Mouse (Mus musculus) myocyte (in vitro differentiated cells): ENCODE results near the gene Myl6b. TPM values are rescaled to one million over a fixed set of nuclear protein-coding genes. Genes with fewer than 3 reads are reported as not detected.
A peak's percentile ranks its signal among the peaks of the same experiment; 100 is the strongest.

ENCODE experiments used
- H3K27me3 ChIP-seq: one replicate; pipeline ENCODE4 v1.6.1; 2011; ENCODE audit not compliant: control insufficient read depth, insufficient read depth, insufficient read length
- H3K36me3 ChIP-seq: one replicate; pipeline ENCODE4 v1.6.1; 2011; ENCODE audit not compliant: control insufficient read depth, insufficient read depth
- H3K4me2 ChIP-seq: one replicate; pipeline ENCODE4 v1.6.1; 2011; ENCODE audit warnings: low read depth, control low read depth
- H3K4me3 ChIP-seq: one replicate; pipeline ENCODE4 v1.5.1; 2011; ENCODE audit warnings: mild to moderate bottlenecking, control low read depth, moderate library complexity
- H3K79me2 ChIP-seq: one replicate; pipeline ENCODE4 v1.6.1; 2011; ENCODE audit not compliant: control insufficient read depth, insufficient read depth
- H3ac ChIP-seq: one replicate; pipeline ENCODE4 v1.6.1; 2011; ENCODE audit not compliant: control insufficient read depth, insufficient read length
- CEBPB ChIP-seq: IDR thresholded peaks from 2 replicates; pipeline ENCODE4 v1.6.1; 2011; ENCODE audit warnings: mild to moderate bottlenecking, moderate library complexity; ENCODE audit not compliant: poor library complexity, insufficient read depth, severe bottlenecking
- E2F4 ChIP-seq: IDR thresholded peaks from one replicate; pipeline ENCODE4 v1.6.1; 2011; ENCODE audit warnings: mild to moderate bottlenecking, control low read depth, moderate library complexity; ENCODE audit not compliant: insufficient read depth
- MAX ChIP-seq: IDR thresholded peaks from one replicate; pipeline ENCODE4 v1.6.1; 2011; ENCODE audit warnings: low read depth, mild to moderate bottlenecking, control low read depth
- MYOD1 ChIP-seq, 3 experiments: IDR thresholded peaks; one replicate each; pipeline ENCODE4 v1.6.1; 2011; ENCODE audit warnings: control low read depth in 2 of 3, low read depth in 2 of 3, mild to moderate bottlenecking in 2 of 3, moderate library complexity in 1 of 3; ENCODE audit not compliant: insufficient read length in 2 of 3, control insufficient read depth in 1 of 3
- MYOG ChIP-seq, 3 experiments: IDR thresholded peaks; one replicate each; pipeline ENCODE4 v1.6.1; 2011; ENCODE audit warnings: control low read depth in 2 of 3, low read depth in 2 of 3, mild to moderate bottlenecking in 2 of 3; ENCODE audit not compliant: insufficient read length in 2 of 3, control insufficient read depth in 1 of 3, insufficient read depth in 1 of 3
- POLR2A ChIP-seq: IDR thresholded peaks from one replicate; pipeline ENCODE4 v1.6.1; 2011; ENCODE audit warnings: low read depth, mild to moderate bottlenecking, control low read depth, moderate library complexity; ENCODE audit not compliant: insufficient read length
- POLR2AphosphoS2 ChIP-seq: IDR thresholded peaks from one replicate; pipeline ENCODE4 v1.6.1; 2011; ENCODE audit warnings: low read depth, control low read depth; ENCODE audit not compliant: insufficient read length
- REST ChIP-seq: IDR thresholded peaks from one replicate; pipeline ENCODE4 v1.6.1; 2011; ENCODE audit warnings: mild to moderate bottlenecking, control low read depth, moderate library complexity; ENCODE audit not compliant: insufficient read depth, insufficient read length
- SRF ChIP-seq: IDR thresholded peaks from one replicate; pipeline ENCODE4 v1.6.1; 2011; ENCODE audit warnings: low read depth; ENCODE audit not compliant: control insufficient read depth, insufficient read length
- TCF12 ChIP-seq: IDR thresholded peaks from one replicate; pipeline ENCODE4 v1.6.1; 2011; ENCODE audit warnings: mild to moderate bottlenecking, control low read depth; ENCODE audit not compliant: poor library complexity, insufficient read depth, severe bottlenecking
- TCF3 ChIP-seq: IDR thresholded peaks from one replicate; pipeline ENCODE4 v1.6.1; 2011; ENCODE audit warnings: low read depth, control low read depth; ENCODE audit not compliant: insufficient read length
- USF1 ChIP-seq: IDR thresholded peaks from one replicate; pipeline ENCODE4 v1.6.1; 2011; ENCODE audit warnings: low read depth, mild to moderate bottlenecking, control low read depth, moderate library complexity
- polyA plus RNA-seq: library from polyadenylated mRNA; unstranded; fragments of >200 nt; fragmentation: generic; extraction: Trizol; gene quantifications from one replicate; pipeline ENCODE4 v1.2.1, GENCODE M21; 2012; ENCODE audit warnings: missing spikeins

Gene Myl6b
- polyA plus RNA-seq, 1 experiment: 734 TPM

DNA sequence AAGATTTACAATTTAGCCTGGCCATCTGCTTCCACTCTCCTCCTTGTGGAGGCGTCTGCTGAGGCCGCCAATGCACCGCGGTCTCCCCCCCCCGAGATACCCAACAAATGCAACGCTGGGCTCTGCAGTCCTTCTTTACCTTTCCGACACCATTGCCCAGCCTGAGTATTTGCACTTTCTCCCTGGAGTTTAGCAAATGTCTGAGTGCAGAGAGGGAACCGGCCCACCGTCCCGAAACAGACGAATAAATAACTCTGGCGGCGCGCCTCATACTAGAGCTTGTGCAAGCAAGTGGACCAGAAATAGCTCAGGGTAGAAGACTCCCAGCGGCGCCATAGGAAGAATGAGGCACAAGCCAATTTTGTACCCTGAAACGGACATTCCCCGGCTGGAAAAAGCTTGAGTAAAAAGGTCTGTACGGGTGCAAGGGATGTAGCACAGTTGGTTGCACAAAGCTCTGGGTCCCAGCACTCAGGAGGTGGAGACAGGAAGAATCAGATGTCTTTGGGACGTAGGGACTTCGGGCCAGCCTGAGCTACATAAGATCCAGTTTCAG is 709 bp upstream of the Myl6b start:
- TF ChIP-seq TCF12: no peak
- no peak for TF ChIP-seq USF1
- H3K79me2 ChIP-seq: peaks cover 19% of the 10 kb centered on the region
- H3ac ChIP-seq: peak overlapping the region; percentile 20
- H3K27me3 ChIP-seq: no peaks in the 10 kb centered on the region
- H3K4me3 ChIP-seq: peak overlapping the region; percentile 98
- H3K4me2 ChIP-seq: peak overlapping the region; percentile 81
- H3K36me3 ChIP-seq: no peaks in the 10 kb centered on the region

DNA sequence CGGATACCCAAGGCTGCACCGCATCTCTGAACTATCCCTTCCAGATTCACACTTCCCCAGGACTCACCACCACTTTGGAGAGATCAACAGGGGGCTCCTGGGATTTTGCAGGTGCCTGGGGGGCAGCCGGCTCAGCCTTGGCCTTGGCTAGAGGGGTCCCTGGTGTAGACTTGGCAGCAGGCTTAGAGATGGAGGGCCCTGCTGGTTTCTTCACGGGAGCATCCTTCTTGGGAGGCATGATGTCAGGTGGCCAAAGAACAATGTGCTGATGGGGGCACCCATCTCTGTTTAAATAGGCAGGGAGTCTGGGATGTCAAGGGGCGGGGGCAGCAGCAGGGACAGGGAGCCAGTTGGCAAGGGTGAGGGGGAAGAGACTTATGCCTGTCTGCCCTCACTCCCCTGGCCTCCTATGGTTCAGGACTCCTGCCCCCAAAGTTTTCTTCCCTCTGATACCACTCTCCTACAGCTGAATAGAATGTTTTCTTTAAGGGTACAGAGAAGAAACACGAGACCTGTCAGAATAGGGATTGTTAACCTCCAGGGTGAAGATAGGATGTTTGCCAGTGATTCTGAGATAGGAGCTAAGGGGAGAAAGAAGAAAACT is 1.2 kb downstream of the Myl6b start:
- H3K4me3 ChIP-seq: peak overlapping the region; percentile 98
- no peak for TF ChIP-seq MAX
- TF ChIP-seq SRF: no peak
- TF ChIP-seq MYOG (IDR thresholded peaks at IDR 0.05; ENCODE audit: control insufficient read depth in 1 of 3, insufficient read depth in 1 of 3, insufficient read length in 2 of 3, low read depth in 2 of 3): no peak
- TF ChIP-seq POLR2AphosphoS2: peak; percentile 55
- no peak for TF ChIP-seq USF1
- TF ChIP-seq TCF3: no peak
- no peak for TF ChIP-seq TCF12
- no peak for TF ChIP-seq POLR2A
- no peak for TF ChIP-seq E2F4
- TF ChIP-seq REST: no peak
- peak in 1 of 3 experiments; percentile 32 for TF ChIP-seq MYOD1 (IDR thresholded peaks at IDR 0.05; ENCODE audit: control insufficient read depth in 1 of 3, insufficient read length in 2 of 3, low read depth in 2 of 3)
- TF ChIP-seq CEBPB: no peak
- peak overlapping the region; percentile 97 for H3K4me2 ChIP-seq
- peaks cover under 1% of the 10 kb centered on the region for H3K36me3 ChIP-seq
- no peak overlapping the region for H3ac ChIP-seq
- H3K27me3 ChIP-seq: no peaks in the 10 kb centered on the region
- peaks cover 34% of the 10 kb centered on the region for H3K79me2 ChIP-seq

DNA sequence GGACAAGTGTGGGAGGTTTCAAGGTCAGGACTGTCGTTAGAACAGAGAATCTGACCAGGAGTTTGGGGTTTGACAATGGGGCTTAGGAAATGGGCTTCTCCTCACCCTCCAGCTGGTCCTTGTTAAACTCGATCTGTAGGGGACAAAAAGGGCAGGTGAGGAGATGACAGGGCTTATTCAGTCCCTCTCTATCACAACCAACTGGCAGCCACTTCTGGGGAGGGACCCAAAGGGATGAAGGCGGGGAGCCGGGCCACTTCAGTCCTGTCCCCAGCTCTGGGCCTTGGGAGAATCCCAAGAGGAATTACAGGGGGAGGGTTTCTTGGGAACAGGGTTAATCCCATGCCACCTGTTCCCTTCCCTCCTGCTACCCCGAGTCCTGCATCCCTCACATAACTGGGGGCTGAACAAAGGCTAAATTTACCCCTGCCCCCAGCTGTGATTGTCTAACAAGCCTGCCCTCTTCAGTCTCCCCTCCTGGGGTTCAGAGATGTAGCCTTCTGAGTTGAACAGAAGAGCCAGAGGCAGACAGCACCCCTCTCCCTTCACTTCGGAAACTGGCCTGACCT is 1.9 kb downstream of the Myl6b start:
- H3K27me3 ChIP-seq: no peaks in the 10 kb centered on the region
- peaks cover 7% of the 10 kb centered on the region for H3K36me3 ChIP-seq
- H3K79me2 ChIP-seq: peaks cover 40% of the 10 kb centered on the region
- TF ChIP-seq SRF (no peak), POLR2A (peak; percentile 12), CEBPB (no peak), POLR2AphosphoS2 (no peak), E2F4 (no peak), REST (no peak), USF1 (no peak), MYOD1 (IDR thresholded peaks at IDR 0.05; ENCODE audit: control insufficient read depth in 1 of 3, insufficient read length in 2 of 3, low read depth in 2 of 3) (peak; percentile 90 to 95 (median 91)), MYOG (IDR thresholded peaks at IDR 0.05; ENCODE audit: control insufficient read depth in 1 of 3, insufficient read depth in 1 of 3, insufficient read length in 2 of 3, low read depth in 2 of 3) (peak in 2 of 3 experiments; percentile 37 to 81), TCF3 (peak; percentile 12), TCF12 (peak; percentile 70), MAX (no peak)
- H3ac ChIP-seq: no peak overlapping the region
- H3K4me2 ChIP-seq: peak overlapping the region; percentile 97
- H3K4me3 ChIP-seq: peak overlapping the region; percentile 98

DNA sequence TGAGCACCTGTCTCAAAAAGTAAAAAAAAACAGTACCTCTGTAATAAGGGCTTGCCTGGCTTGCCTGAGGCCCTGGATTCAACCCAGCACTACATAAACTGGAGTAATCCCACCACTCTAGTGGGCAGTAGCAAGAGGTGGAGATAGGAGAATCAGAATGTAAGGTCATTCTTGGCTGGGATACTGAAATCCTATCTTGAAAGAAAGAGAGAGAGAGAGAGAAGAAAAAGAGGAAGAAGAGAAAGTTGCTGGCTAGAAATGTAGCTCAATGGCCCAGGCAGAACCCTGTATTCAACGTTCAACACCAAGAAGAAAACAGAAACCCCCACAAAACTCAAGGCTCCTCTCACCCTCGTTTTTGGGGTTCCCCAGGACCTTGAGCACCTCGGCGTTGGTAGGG is 2.6 kb downstream of the Myl6b start:
- H3ac ChIP-seq: no peak overlapping the region
- TF ChIP-seq MAX (no peak), USF1 (no peak), MYOG (IDR thresholded peaks at IDR 0.05; ENCODE audit: control insufficient read depth in 1 of 3, insufficient read depth in 1 of 3, insufficient read length in 2 of 3, low read depth in 2 of 3) (no peak)
- no peaks in the 10 kb centered on the region for H3K27me3 ChIP-seq
- H3K36me3 ChIP-seq: peaks cover 13% of the 10 kb centered on the region
- peak overlapping the region; percentile 96 for H3K4me2 ChIP-seq
- H3K4me3 ChIP-seq: peak overlapping the region; percentile 98
- H3K79me2 ChIP-seq: peaks cover 47% of the 10 kb centered on the region

DNA sequence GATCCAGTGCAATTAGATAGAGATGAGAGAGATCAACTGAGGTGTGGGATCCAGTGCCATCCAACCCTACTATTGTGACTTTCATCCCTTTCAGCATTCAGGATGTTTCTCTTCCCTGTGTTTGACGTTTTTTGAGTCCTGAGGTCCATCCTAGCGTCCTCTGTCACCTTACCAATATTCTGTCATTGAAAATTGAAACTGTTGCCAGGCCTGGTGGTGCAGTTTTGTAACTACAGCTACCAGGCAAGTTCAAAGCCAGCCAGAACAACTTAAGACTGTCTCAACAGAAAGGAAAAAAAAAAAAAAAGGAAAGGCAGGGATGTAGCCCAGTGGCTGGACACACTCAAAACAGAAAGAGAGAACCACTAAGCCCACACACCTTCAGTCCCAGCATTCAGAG is 3.2 kb downstream of the Myl6b start:
- H3ac ChIP-seq: peak overlapping the region; percentile 12
- no peak for TF ChIP-seq E2F4
- no peaks in the 10 kb centered on the region for H3K27me3 ChIP-seq
- H3K4me3 ChIP-seq: peak overlapping the region; percentile 98
- peak overlapping the region; percentile 96 for H3K4me2 ChIP-seq
- peaks cover 13% of the 10 kb centered on the region for H3K36me3 ChIP-seq
- peaks cover 47% of the 10 kb centered on the region for H3K79me2 ChIP-seq
